Mouse (Mus musculus) inflammation-experienced regulatory T-cells, adult 6 months (primary cell): Measurements from ENCODE around the gene Zfp800. TPM values are rescaled to one million over a fixed set of nuclear protein-coding genes. Genes with fewer than 3 reads are reported as not detected.

Experiments
- ATAC-seq: one replicate; pipeline ENCODE4 v1.8.0; 2017
- polyA plus RNA-seq, 3 experiments: library from polyadenylated mRNA; unstranded; fragments of 100-300 nt; shearing (Covaris generic); gene quantifications; one replicate each; pipeline ENCODE4 v1.2.1; 2017

Gene Zfp800
- polyA plus RNA-seq, 3 experiments from 2014 or later: 25.4 to 38.2 (median 29.1) TPM

GRCm38 (mm10) chr6:28193901-28194300 is 203.9 kb downstream of the Zfp800 start:
- no peak for ATAC-seq

GRCm38 (mm10) chr6:28191935-28192334 is 205.9 kb downstream of the Zfp800 start:
- no peak for ATAC-seq

Other genes with a start within 250 kb of the Zfp800 start
- 10 to 100 TPM; 19.8 to 78.8 (median 44.8) TPM for gene Arf5, start 25.6 kb upstream of the Zfp800 start, polyA plus RNA-seq
- gene Fscn3, start 29.8 kb upstream of the Zfp800 start, polyA plus RNA-seq: under 1 TPM in 1 of 3 experiments, not detected in 2; 0.25 TPM
- 1 to 10 TPM; 5.9 to 8.0 (median 7.9) TPM for gene Gcc1, start 30.4 kb upstream of the Zfp800 start, polyA plus RNA-seq
- gene Pax4, start 51.3 kb upstream of the Zfp800 start, polyA plus RNA-seq: not detected
- gene Snd1, start 77.1 kb upstream of the Zfp800 start, polyA plus RNA-seq: 10 to 100 TPM; 44.7 to 54.7 (median 51.4) TPM